Comparison of ENCODE assay signal across 22 mouse cellular contexts in the genomic region with DNA sequence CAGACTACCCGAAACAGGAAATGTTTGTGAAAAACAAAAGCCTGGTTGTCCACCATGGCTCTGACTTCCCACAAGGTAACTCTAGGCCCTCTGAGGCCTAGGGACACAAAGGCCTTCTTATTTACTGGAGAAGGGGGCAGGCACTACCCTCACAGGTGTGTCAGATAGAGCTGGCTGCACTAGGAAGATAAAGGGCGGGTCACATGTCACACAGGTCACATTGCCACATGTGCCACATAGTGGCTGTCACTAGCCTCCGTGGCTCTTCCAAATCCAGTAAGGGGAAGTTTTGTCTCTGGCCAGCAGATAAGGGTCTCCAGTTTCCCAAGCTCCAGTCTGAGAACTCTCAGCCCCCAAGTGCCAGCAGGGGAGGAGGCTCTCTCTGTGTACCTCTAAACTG. TPM values are rescaled to one million over a fixed set of nuclear protein-coding genes. Genes with fewer than 3 reads are reported as not detected.
DNase-seq lines count a peak whose midpoint lies in the region; ATAC-seq lines count a peak whose summit lies in the region.
"Had no signal": no experiment of that assay in that cellular context is flagged by ENCODE, and none has a peak within 500 bp of the region (broad histone marks: within the 10 kb centered on the region; RNA-seq: fewer than 3 reads in every experiment).

No protein-coding gene starts in this region.

- no peak for DNase-seq in embryonic facial prominence, embryonic 10.5 days (ENCODE audit: low spot score)
- DNase-seq in liver, embryonic 11.5 days (ENCODE audit: low spot score) = no peak
- no peak for DNase-seq in thymus, postnatal 4 days
- no peak for DNase-seq in left cerebral cortex, postnatal 14 days (ENCODE audit: low spot score in 2 of 2)
- DNase-seq: adrenal gland, adult 2 months; cerebellum, adult 2 months; gastrocnemius, postnatal 10 days; heart, adult 2 months; kidney, adult 11 months; kidney, postnatal 36 days; lung, adult 2 months; spleen, adult 18-20 months; thymus, postnatal 25 days had no signal

- 37% methylated on average over 3 of the region's 3 CpGs for WGBS in embryonic facial prominence, embryonic 13.5 days
- WGBS in embryonic facial prominence, embryonic 10.5 days = 53% methylated on average over 3 of the region's 3 CpGs
- WGBS in liver, embryonic 11.5 days = 52% methylated on average over 3 of the region's 3 CpGs
- WGBS in midbrain, embryonic 13.5 days = 85% methylated on average over 3 of the region's 3 CpGs

- H3K4me2 ChIP-seq in embryonic facial prominence, embryonic 13.5 days = no peak overlapping the region
- H3K4me2 ChIP-seq in liver, embryonic 11.5 days = no peak overlapping the region
- no peak overlapping the region for H3K4me2 ChIP-seq in midbrain, embryonic 13.5 days (replicated peaks)
- H3K4me2 ChIP-seq: forebrain, embryonic 12.5 days; hindbrain, embryonic 13.5 days; midbrain, embryonic 15.5 days had no signal

- H3K27ac ChIP-seq in embryonic facial prominence, embryonic 13.5 days = 0 out of 2 replicates have a peak overlapping the region, but pooled peaks have one; percentile 0
- no peak overlapping the region for H3K27ac ChIP-seq in embryonic facial prominence, embryonic 10.5 days (replicated peaks)
- no peak overlapping the region for H3K27ac ChIP-seq in liver, embryonic 11.5 days (ENCODE audit: low read depth, low read length)
- H3K27ac ChIP-seq in midbrain, embryonic 13.5 days = no peak overlapping the region
- H3K27ac ChIP-seq: forebrain, embryonic 12.5 days; heart, adult 2 months; hindbrain, embryonic 13.5 days; macrophage; midbrain, embryonic 15.5 days had no signal

- H3K36me3 ChIP-seq in embryonic facial prominence, embryonic 13.5 days = peaks cover 34% of the 10 kb centered on the region
- H3K36me3 ChIP-seq in embryonic facial prominence, embryonic 10.5 days (replicated peaks) = peaks cover 50% of the 10 kb centered on the region
- peaks cover 6% of the 10 kb centered on the region for H3K36me3 ChIP-seq in liver, embryonic 11.5 days (ENCODE audit: control insufficient read depth, insufficient read depth, low read length)
- H3K36me3 ChIP-seq in midbrain, embryonic 13.5 days = peaks cover 36% of the 10 kb centered on the region

- H3K4me1 ChIP-seq in embryonic facial prominence, embryonic 13.5 days = peaks cover 18% of the 10 kb centered on the region
- H3K4me1 ChIP-seq in embryonic facial prominence, embryonic 10.5 days = no peaks in the 10 kb centered on the region; the same call in 1 of the 2 replicates
- peaks cover 8% of the 10 kb centered on the region; the same call in 1 of the 2 replicates for H3K4me1 ChIP-seq in liver, embryonic 11.5 days (replicated peaks; ENCODE audit: control insufficient read depth, insufficient read depth, low read length)
- peaks cover 10% of the 10 kb centered on the region for H3K4me1 ChIP-seq in midbrain, embryonic 13.5 days (replicated peaks)
- H3K4me1 ChIP-seq: midbrain, embryonic 15.5 days had no signal

- no peak overlapping the region for H3K9ac ChIP-seq in embryonic facial prominence, embryonic 13.5 days
- no peak overlapping the region for H3K9ac ChIP-seq in liver, embryonic 11.5 days (ENCODE audit: low read depth, low read length)
- no peak overlapping the region for H3K9ac ChIP-seq in midbrain, embryonic 13.5 days (replicated peaks)
- H3K9ac ChIP-seq: forebrain, embryonic 12.5 days; hindbrain, embryonic 13.5 days; midbrain, embryonic 15.5 days had no signal

- H3K4me3 ChIP-seq in embryonic facial prominence, embryonic 13.5 days = no peak overlapping the region
- no peak overlapping the region for H3K4me3 ChIP-seq in embryonic facial prominence, embryonic 10.5 days
- H3K4me3 ChIP-seq in liver, embryonic 11.5 days (ENCODE audit: low read depth, low read length) = no peak overlapping the region
- no peak overlapping the region for H3K4me3 ChIP-seq in midbrain, embryonic 13.5 days (replicated peaks)
- H3K4me3 ChIP-seq: forebrain, embryonic 12.5 days; heart, adult 2 months; hindbrain, embryonic 13.5 days; midbrain, embryonic 15.5 days had no signal

- no peaks in the 10 kb centered on the region for H3K9me3 ChIP-seq in embryonic facial prominence, embryonic 13.5 days
- no peaks in the 10 kb centered on the region for H3K9me3 ChIP-seq in embryonic facial prominence, embryonic 10.5 days
- no peaks in the 10 kb centered on the region for H3K9me3 ChIP-seq in liver, embryonic 11.5 days (ENCODE audit: control insufficient read depth, low read length)
- H3K9me3 ChIP-seq in midbrain, embryonic 13.5 days = no peaks in the 10 kb centered on the region
- H3K9me3 ChIP-seq: forebrain, embryonic 12.5 days; hindbrain, embryonic 13.5 days; midbrain, embryonic 15.5 days had no signal

- ATAC-seq in embryonic facial prominence, embryonic 13.5 days (ENCODE audit: insufficient number of reproducible peaks, insufficient read depth, low FRiP score, low TSS enrichment, low read depth) = no peak
- peak; percentile 54; the same call in 1 of the 2 replicates for ATAC-seq in common myeloid progenitor, adult 5-6 weeks (replicated peaks; ENCODE audit: low read depth, poor library complexity, severe bottlenecking)
- ATAC-seq in liver, embryonic 11.5 days (replicated peaks; ENCODE audit: low FRiP score) = peak; percentile 85
- peak; percentile 89 for ATAC-seq in megakaryocyte-erythroid progenitor cell, adult 5-6 weeks (replicated peaks; ENCODE audit: low FRiP score, low TSS enrichment, poor library complexity, severe bottlenecking)
- no peak for ATAC-seq in midbrain, embryonic 13.5 days
- ATAC-seq: CD4-positive, CD25-positive, alpha-beta regulatory T cell, adult 4 months; midbrain, embryonic 15.5 days had no signal

- intact Hi-C loops in left cerebral cortex, postnatal 14 days (cut with DNase I) = no loop called here

- H3K27me3 ChIP-seq in embryonic facial prominence, embryonic 13.5 days = no peaks in the 10 kb centered on the region
- H3K27me3 ChIP-seq in embryonic facial prominence, embryonic 10.5 days (replicated peaks; ENCODE audit: low read depth, poor library complexity, severe bottlenecking) = no peaks in the 10 kb centered on the region
- H3K27me3 ChIP-seq in liver, embryonic 11.5 days (replicated peaks; ENCODE audit: control insufficient read depth, insufficient read depth, low read length) = no peaks in the 10 kb centered on the region
- no peaks in the 10 kb centered on the region for H3K27me3 ChIP-seq in midbrain, embryonic 13.5 days
- H3K27me3 ChIP-seq: forebrain, embryonic 12.5 days; hindbrain, embryonic 13.5 days; midbrain, embryonic 15.5 days had no signal

RNA-seq across cellular contexts. Expression of gene Twsg1, which starts 31.8 kb away (rescaled TPM):
- 154 and 159 TPM in 2 replicates for polyA plus RNA-seq in embryonic facial prominence, embryonic 13.5 days (2015; fragmentation: Nextera tagmentation; extraction: Ambion mirVana)
- 88.5 and 90.7 TPM in 2 replicates for polyA plus RNA-seq in embryonic facial prominence, embryonic 10.5 days (2016; fragmentation: Nextera tagmentation; extraction: Ambion mirVana)
- total RNA-seq in common myeloid progenitor, adult 5-6 weeks (2017) = 21.8 and 23.3 TPM in 2 replicates
- polyA plus RNA-seq in liver, embryonic 11.5 days (2014; fragmentation: Nextera tagmentation; extraction: Ambion mirVana) = 47.3 and 48.4 TPM in 2 replicates
- total RNA-seq in megakaryocyte-erythroid progenitor cell, adult 5-6 weeks (2014; fragmentation: Nextera tagmentation) = 22.5 and 24.9 TPM in 2 replicates
- total RNA-seq in megakaryocyte-erythroid progenitor cell, adult 5-6 weeks (2017) = 12.8 and 19.8 TPM in 2 replicates
- polyA plus RNA-seq in midbrain, embryonic 13.5 days (2015; fragmentation: Nextera tagmentation; extraction: Ambion mirVana) = 66.5 and 70.2 TPM in 2 replicates
- 10 to 100 TPM; 21.9 to 25.6 TPM for total RNA-seq in left cerebral cortex, postnatal 14 days (2021)

RNA-seq across cellular contexts. Expression of gene Ralbp1, which starts 33.6 kb away (rescaled TPM):
- 94.1 and 105 TPM in 2 replicates for polyA plus RNA-seq in embryonic facial prominence, embryonic 13.5 days (2015; fragmentation: Nextera tagmentation; extraction: Ambion mirVana)
- polyA plus RNA-seq in embryonic facial prominence, embryonic 10.5 days (2016; fragmentation: Nextera tagmentation; extraction: Ambion mirVana) = 58.5 and 61.3 TPM in 2 replicates
- total RNA-seq in common myeloid progenitor, adult 5-6 weeks (2017) = 114 and 116 TPM in 2 replicates
- polyA plus RNA-seq in liver, embryonic 11.5 days (2014; fragmentation: Nextera tagmentation; extraction: Ambion mirVana) = 48.7 and 55.2 TPM in 2 replicates
- 37.8 and 38.0 TPM in 2 replicates for total RNA-seq in megakaryocyte-erythroid progenitor cell, adult 5-6 weeks (2014; fragmentation: Nextera tagmentation)
- total RNA-seq in megakaryocyte-erythroid progenitor cell, adult 5-6 weeks (2017) = 85.0 and 96.0 TPM in 2 replicates
- polyA plus RNA-seq in midbrain, embryonic 13.5 days (2015; fragmentation: Nextera tagmentation; extraction: Ambion mirVana) = 49.8 TPM in 2 replicates
- total RNA-seq in left cerebral cortex, postnatal 14 days (2021) = 10 to 100 TPM; 43.4 to 47.2 TPM

Comparison
In these comparisons a context has a peak if more than half of its experiments do, and no peak if none do; other contexts are left out.
1. ATAC-seq: peak in common myeloid progenitor, adult 5-6 weeks (single experiment), liver, embryonic 11.5 days (single experiment) and megakaryocyte-erythroid progenitor cell, adult 5-6 weeks (single experiment); none in embryonic facial prominence, embryonic 13.5 days (single experiment) and midbrain, embryonic 13.5 days (single experiment).